Mouse (Mus musculus) kidney, adult 2 months (tissue): Measurements from ENCODE around the gene Pxylp1. TPM values are rescaled to one million over a fixed set of nuclear protein-coding genes. Genes with fewer than 3 reads are reported as not detected.

Experiments
- DNase-seq: peaks from one replicate; pipeline ENCODE4 v3.0.0; 2021
- H3K27ac ChIP-seq: fragments of 200-500 bp; 2 replicates; pipeline ENCODE4 v1.5.1; 2012; ENCODE audit warnings: low read depth, low read length, control low read depth, inconsistent platforms; ENCODE audit not compliant: insufficient read depth
- H3K27me3 ChIP-seq: fragments of 200-500 bp; replicated peaks from 2 replicates; pipeline ENCODE4 v1.6.1; 2012; ENCODE audit warnings: mild to moderate bottlenecking, moderate library complexity, low read length, inconsistent platforms; ENCODE audit not compliant: control insufficient read depth, insufficient read depth
- H3K36me3 ChIP-seq: fragments of 200-500 bp; 2 replicates; pipeline ENCODE4 v1.6.1; 2012; ENCODE audit warnings: mild to moderate bottlenecking, moderate library complexity, low read length, inconsistent platforms; ENCODE audit not compliant: control insufficient read depth, insufficient read depth
- H3K4me1 ChIP-seq: fragments of 200-500 bp; 2 replicates; pipeline ENCODE4 v1.6.1; 2011; ENCODE audit warnings: low read length; ENCODE audit not compliant: control insufficient read depth, insufficient read depth
- H3K4me3 ChIP-seq: fragments of 200-500 bp; 2 replicates; pipeline ENCODE4 v1.5.1; 2011; ENCODE audit warnings: mild to moderate bottlenecking, low read depth, low read length, control low read depth; ENCODE audit not compliant: insufficient read depth
- CTCF ChIP-seq: fragments of 200-500 bp; conservative IDR thresholded peaks from 2 replicates; pipeline ENCODE4 v1.5.1; 2011; ENCODE audit warnings: low read depth, mild to moderate bottlenecking, control low read depth, low read length, moderate library complexity, mixed read lengths; ENCODE audit not compliant: insufficient read depth, insufficient read length
- POLR2A ChIP-seq: fragments of 200-500 bp; IDR thresholded peaks from one replicate; pipeline ENCODE4 v1.6.1; 2011; ENCODE audit warnings: low read depth, low read length, control low read depth
- WGBS: fragments of 180-500 bp; shearing (Covaris S2); methylation state at CpG from one replicate; pipeline ENCODE4 v1.1.7; 2018; 5-methylcytosine and 5-hydroxymethylcytosine counted together
- polyA plus RNA-seq: library from polyadenylated mRNA; depleted of rRNA; stranded (reverse); fragments of >200 nt; gene quantifications from 2 replicates; pipeline ENCODE4 v1.2.3, GENCODE M21; 2012

Pxylp1 gene
- polyA plus RNA-seq, 1 experiment, result 7.6 TPM

DNA sequence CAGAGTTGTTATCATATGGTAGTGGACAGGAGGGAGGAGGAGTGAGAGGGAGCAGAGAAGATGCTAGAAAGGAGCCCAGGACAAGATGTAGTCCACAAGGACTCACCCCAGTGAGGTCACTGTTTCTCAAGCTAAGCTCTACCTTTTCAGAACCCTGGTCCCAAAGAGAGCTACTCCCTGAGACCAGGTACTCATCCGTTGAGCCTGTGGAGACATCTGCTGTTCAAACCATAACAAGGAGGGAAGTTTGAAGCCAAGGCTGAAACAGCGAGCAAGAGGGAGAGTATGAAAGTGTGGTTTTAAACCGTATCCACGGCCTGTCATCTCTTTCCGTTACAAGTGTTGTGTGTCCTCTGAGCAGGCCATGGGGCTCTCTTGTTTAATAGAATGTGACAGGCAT, 22.9 kb downstream of the Pxylp1 start:
- WGBS, result 90% methylated on average over 5 of the region's 5 CpGs
- H3K4me3 ChIP-seq, result no peak overlapping the region
- H3K36me3 ChIP-seq, result no peaks in the 10 kb centered on the region
- H3K4me1 ChIP-seq, result peaks cover 6% of the 10 kb centered on the region; the same call in 1 of the 2 replicates
- no peak for TF ChIP-seq CTCF
- TF ChIP-seq POLR2A, result no peak
- no peak for DNase-seq
- no peak overlapping the region for H3K27ac ChIP-seq
- H3K27me3 ChIP-seq, result no peaks in the 10 kb centered on the region

DNA sequence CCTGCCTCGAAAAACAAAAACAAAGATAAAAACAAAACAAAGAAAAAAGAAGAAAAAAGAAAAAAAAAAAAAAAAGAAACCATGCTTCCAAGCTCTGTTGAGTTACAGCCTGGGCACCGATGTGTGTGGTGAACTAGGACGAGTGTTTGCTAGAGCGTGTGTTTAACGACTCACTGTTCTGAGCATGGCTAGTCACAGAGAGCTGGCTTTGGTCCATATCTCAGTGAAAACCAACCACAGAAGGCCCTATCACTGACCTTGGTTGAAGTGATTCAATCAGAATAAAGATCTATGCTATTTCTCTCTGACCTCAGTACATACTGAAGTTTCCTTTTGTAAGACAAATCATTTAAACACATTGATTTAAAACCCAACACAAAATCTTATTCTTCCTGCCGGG, 23.9 kb downstream of the Pxylp1 start:
- WGBS, result 41% methylated on average over 6 of the region's 6 CpGs

DNA sequence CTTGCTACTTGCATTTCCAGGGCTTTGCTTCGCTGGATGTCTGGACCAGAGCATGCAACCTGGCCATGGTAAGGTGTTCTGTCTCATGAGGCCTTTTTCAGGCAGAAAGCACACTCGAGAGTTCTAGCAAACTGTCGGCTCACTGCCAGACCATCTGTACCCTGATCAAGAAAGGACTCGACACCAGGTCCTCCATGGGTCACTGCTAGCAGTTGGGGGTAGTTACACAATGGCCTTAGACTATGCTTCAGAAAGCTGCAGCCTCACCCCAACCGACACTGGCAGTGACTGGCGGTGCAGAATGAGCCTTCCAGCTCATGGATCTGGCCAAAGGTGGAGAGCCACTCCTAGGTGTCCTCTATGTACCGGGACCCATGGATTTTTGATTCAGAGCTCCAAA, 25.3 kb downstream of the Pxylp1 start:
- Histone ChIP-seq H3K4me1 (peaks cover 6% of the 10 kb centered on the region; the same call in 1 of the 2 replicates), H3K27ac (no peak overlapping the region; the same call in 1 of the 2 replicates), H3K36me3 (no peaks in the 10 kb centered on the region), H3K27me3 (no peaks in the 10 kb centered on the region), H3K4me3 (no peak overlapping the region)
- DNase-seq, result peak; percentile 87
- 44% methylated on average over 7 of the region's 7 CpGs for WGBS
- TF ChIP-seq POLR2A (no peak), CTCF (no peak)

More for the DNA sequence above, 23.9 kb downstream of the Pxylp1 start:
- H3K4me1 ChIP-seq, result peaks cover 6% of the 10 kb centered on the region; the same call in 1 of the 2 replicates
- TF ChIP-seq POLR2A (no peak), CTCF (no peak)
- no peak overlapping the region for H3K4me3 ChIP-seq
- no peak for DNase-seq
- no peak overlapping the region for H3K27ac ChIP-seq
- H3K36me3 ChIP-seq, result no peaks in the 10 kb centered on the region
- H3K27me3 ChIP-seq, result no peaks in the 10 kb centered on the region

DNA sequence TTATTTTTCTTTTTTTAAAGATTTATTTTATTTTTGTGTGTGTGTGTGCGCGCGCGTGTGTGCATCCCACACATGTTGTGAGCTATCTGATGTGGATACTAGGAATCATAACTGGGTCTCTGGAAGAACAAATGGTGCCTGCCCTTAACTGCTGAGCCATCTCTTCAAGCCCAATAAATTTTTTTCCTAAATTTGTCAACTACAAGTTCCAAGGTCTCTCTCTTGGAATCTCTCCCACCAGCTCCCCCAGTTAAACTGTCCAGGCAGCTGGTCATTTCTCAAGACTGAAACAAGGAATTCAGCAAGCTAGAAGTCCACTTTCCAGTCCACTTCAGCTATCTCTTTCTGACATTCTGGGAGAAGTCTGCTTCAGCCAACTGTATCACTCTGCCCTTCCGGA, 26.3 kb downstream of the Pxylp1 start:
- no peak overlapping the region for H3K4me3 ChIP-seq
- no peaks in the 10 kb centered on the region for H3K27me3 ChIP-seq
- H3K27ac ChIP-seq, result no peak overlapping the region
- H3K36me3 ChIP-seq, result no peaks in the 10 kb centered on the region
- peak; percentile 34 for DNase-seq
- H3K4me1 ChIP-seq, result peaks cover 6% of the 10 kb centered on the region; the same call in 1 of the 2 replicates
- 69% methylated on average over 5 of the region's 5 CpGs for WGBS
- TF ChIP-seq POLR2A (no peak), CTCF (no peak)

DNA sequence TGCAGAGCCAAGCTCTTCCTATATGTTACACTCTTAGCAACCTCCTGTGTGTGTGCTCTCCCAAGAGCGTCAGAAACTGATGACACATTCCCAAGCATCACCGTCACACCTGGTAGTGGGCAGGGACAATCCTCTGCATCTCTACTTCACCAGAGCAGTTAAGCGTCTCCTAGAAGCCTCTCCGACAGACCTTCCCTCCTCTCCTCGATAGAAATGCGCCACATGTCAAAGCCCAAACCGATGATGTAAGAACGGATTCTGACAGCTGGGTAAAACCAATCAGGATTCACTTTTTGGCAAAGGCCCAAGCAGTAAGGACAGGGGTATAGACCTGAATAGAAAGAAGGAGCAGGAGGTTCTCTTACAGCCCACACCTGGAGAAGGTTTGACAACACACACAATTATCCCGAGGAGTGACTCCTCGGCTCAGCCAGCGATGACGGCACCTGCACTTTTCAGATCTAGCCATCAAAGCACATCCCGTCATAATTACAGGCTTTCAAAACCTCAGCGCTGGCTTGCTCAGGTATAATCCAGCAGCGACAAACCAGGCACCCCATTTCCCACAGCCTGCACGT, 26.9 kb downstream of the Pxylp1 start:
- 76% methylated on average over 16 of the region's 16 CpGs for WGBS
- no peaks in the 10 kb centered on the region for H3K36me3 ChIP-seq
- H3K27ac ChIP-seq, result no peak overlapping the region
- H3K4me1 ChIP-seq, result peaks cover 6% of the 10 kb centered on the region; the same call in 1 of the 2 replicates
- DNase-seq, result no peak
- H3K4me3 ChIP-seq, result no peak overlapping the region
- no peaks in the 10 kb centered on the region for H3K27me3 ChIP-seq
- TF ChIP-seq CTCF (no peak), POLR2A (no peak)

DNA sequence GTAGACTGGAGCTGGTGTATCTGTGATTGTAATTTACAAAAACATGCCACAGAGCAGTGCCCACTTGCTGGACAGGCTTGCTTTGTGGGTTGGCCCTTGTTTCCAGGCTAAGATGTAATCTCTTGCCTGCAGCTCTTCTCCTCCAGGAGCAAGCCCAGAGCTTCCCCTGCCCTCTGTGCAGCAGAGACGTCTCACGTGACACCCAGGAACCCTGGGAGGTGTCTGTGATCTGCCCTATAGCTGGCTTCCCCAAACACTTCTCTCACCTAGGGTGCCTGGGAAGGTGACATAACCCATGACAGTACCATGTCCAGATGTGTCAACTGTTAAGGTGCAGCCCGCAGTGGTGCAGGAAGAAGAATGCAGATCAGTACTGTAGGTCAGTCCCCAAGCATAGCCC, 28.9 kb downstream of the Pxylp1 start:
- Histone ChIP-seq H3K4me1 (peaks cover 6% of the 10 kb centered on the region; the same call in 1 of the 2 replicates), H3K36me3 (no peaks in the 10 kb centered on the region), H3K27ac (no peak overlapping the region), H3K27me3 (no peaks in the 10 kb centered on the region), H3K4me3 (no peak overlapping the region)
- WGBS, result 74% methylated on average over 3 of the region's 3 CpGs
- TF ChIP-seq POLR2A, result no peak
- DNase-seq, result no peak

DNA sequence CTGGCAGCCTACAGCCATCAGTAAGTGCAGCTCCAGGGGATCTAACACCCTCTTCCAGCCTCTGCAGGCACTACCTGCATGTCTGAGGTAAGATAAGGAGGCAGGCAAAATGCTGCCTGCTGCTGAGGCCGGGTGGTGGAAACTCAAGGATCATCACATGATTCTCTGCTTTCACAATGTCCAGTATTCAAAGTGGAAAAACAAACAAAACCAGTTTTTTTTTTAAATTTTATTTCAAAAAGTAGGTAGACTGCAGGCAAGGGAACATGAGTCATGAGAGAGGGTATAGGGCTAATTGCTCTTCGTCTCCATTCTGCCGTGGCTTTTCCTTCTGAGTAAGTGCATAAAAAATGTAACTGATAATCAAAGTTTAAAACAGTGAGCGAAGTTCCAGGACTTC, 29.6 kb downstream of the Pxylp1 start:
- TF ChIP-seq POLR2A (no peak), CTCF (no peak)
- Histone ChIP-seq H3K27ac (no peak overlapping the region), H3K36me3 (no peaks in the 10 kb centered on the region), H3K4me3 (no peak overlapping the region), H3K4me1 (peaks cover 6% of the 10 kb centered on the region; the same call in 1 of the 2 replicates), H3K27me3 (no peaks in the 10 kb centered on the region)
- WGBS, result 69% methylated on average over 4 of the region's 4 CpGs
- DNase-seq, result no peak
